Mouse (Mus musculus) embryonic facial prominence, embryonic 14.5 days (tissue): ENCODE results near the gene Catsperz. TPM values are rescaled to one million over a fixed set of nuclear protein-coding genes. Genes with fewer than 3 reads are reported as not detected.
A peak's percentile ranks its signal among the peaks of the same experiment; 100 is the strongest.
"Not testable (repeated sequence)": the region's sequence is repeated elsewhere in the genome, so short reads cannot be mapped to it uniquely, and the experiment has no call there.

Source experiments
- ATAC-seq: fragments of 200-750 bp; cut with Nextera tagmentation; 2 replicates; pipeline ENCODE4 v1.8.0; 2017; ENCODE audit warnings: low read depth, moderate number of reproducible peaks, moderate TSS enrichment
- DNase-seq: peaks from one replicate; pipeline ENCODE4 v3.0.0-alpha.2; 2015; ENCODE audit warnings: low spot score
- H3K27ac ChIP-seq: fragments of 300-500 bp; sonication (generic); replicated peaks from 2 replicates; pipeline ENCODE4 v1.5.1; 2014; ENCODE audit warnings: low read depth, mild to moderate bottlenecking, low read length, moderate library complexity
- H3K27me3 ChIP-seq: fragments of 300-500 bp; sonication (generic); replicated peaks from 2 replicates; pipeline ENCODE4 v1.6.1; 2014; ENCODE audit warnings: low read length; ENCODE audit not compliant: control insufficient read depth, insufficient read depth
- H3K36me3 ChIP-seq: fragments of 300-500 bp; sonication (generic); 2 replicates; pipeline ENCODE4 v1.6.1; 2014; ENCODE audit warnings: low read length, mixed read lengths; ENCODE audit not compliant: control insufficient read depth, insufficient read depth
- H3K4me1 ChIP-seq: fragments of 300-500 bp; sonication (generic); 2 replicates; pipeline ENCODE4 v1.6.1; 2014; ENCODE audit warnings: antibody characterized with exemption, low read length; ENCODE audit not compliant: control insufficient read depth, insufficient read depth
- H3K4me2 ChIP-seq: fragments of 300-500 bp; sonication (generic); 2 replicates; pipeline ENCODE4 v1.6.1; 2014; ENCODE audit warnings: low read depth, mild to moderate bottlenecking, low read length, moderate library complexity, mixed read lengths
- H3K4me3 ChIP-seq: fragments of 300-500 bp; sonication (generic); 2 replicates; pipeline ENCODE4 v1.5.1; 2014; ENCODE audit warnings: low read depth, mild to moderate bottlenecking, low read length
- H3K9ac ChIP-seq: fragments of 300-500 bp; sonication (generic); 2 replicates; pipeline ENCODE4 v1.6.1; 2014; ENCODE audit warnings: low read depth, mild to moderate bottlenecking, low read length, moderate library complexity, mixed read lengths
- H3K9me3 ChIP-seq: fragments of 300-500 bp; sonication (generic); 2 replicates; pipeline ENCODE4 v1.6.1; 2016; ENCODE audit warnings: low read length; ENCODE audit not compliant: control insufficient read depth
- WGBS: fragments of 180-500 bp; shearing (Covaris S2); extraction: QIAGEN DNeasy Blood & Tissue Kit; methylation state at CpG from one replicate; pipeline ENCODE4 v1.1.7; 2014; 5-methylcytosine and 5-hydroxymethylcytosine counted together
- polyA plus RNA-seq: library from polyadenylated mRNA; unstranded; fragments of >200 nt; fragmentation: Nextera tagmentation; extraction: Ambion mirVana; gene quantifications from 2 replicates; pipeline ENCODE4 v1.2.1, GENCODE M21; 2014

Gene Catsperz
- polyA plus RNA-seq, 1 experiment from 2014 or later: 3.4 TPM

GRCm38 (mm10) chr19:6916496-6916895, 8.7 kb downstream of the Catsperz start:
- H3K27ac ChIP-seq: no peak overlapping the region
- H3K4me3 ChIP-seq: no peak overlapping the region
- H3K27me3 ChIP-seq: no peaks in the 10 kb centered on the region
- no peak overlapping the region for H3K9ac ChIP-seq
- H3K9me3 ChIP-seq: no peaks in the 10 kb centered on the region
- H3K4me2 ChIP-seq: no peak overlapping the region
- peaks cover 8% of the 10 kb centered on the region for H3K4me1 ChIP-seq
- ATAC-seq (no peak), DNase-seq (no peak)
- 74% methylated on average over 4 of the region's 4 CpGs for WGBS
- H3K36me3 ChIP-seq: peaks cover 28% of the 10 kb centered on the region

- Histone ChIP-seq H3K4me3 (no peak overlapping the region), H3K9ac (no peak overlapping the region), H3K36me3 (peaks cover 34% of the 10 kb centered on the region), H3K27me3 (no peaks in the 10 kb centered on the region), H3K4me2 (no peak overlapping the region), H3K4me1 (peaks cover 2% of the 10 kb centered on the region), H3K27ac (no peak overlapping the region), H3K9me3 (no peaks in the 10 kb centered on the region)
- WGBS: 83% methylated on average over 4 of the region's 4 CpGs
- ATAC-seq (no peak), DNase-seq (no peak)
Measured at GRCm38 (mm10) chr19:6915276-6915675, 9.9 kb downstream of the Catsperz start.

DNA sequence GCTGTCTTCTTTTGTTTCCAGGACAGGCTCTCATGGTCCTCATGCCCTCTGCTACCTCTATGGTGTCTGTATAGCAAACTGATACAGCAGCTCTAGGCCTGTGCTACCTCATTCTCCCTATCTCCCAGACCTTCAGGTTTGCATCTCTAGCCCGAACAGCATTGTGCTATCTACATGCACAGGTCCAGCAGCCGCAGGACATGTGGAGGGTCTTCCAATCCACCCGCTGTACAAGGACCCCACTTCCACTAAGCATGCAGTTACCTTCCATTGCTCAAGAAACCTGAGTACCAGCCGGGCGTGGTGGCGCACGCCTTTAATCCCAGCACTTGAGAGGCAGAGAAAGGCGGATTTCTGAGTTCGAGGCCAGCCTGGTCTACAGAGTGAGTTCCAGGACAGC, 10.6 kb downstream of the Catsperz start:
- 84% methylated on average over 9 of the region's 9 CpGs for WGBS
- Histone ChIP-seq H3K27me3 (no peaks in the 10 kb centered on the region), H3K9me3 (no peaks in the 10 kb centered on the region), H3K27ac (no peak overlapping the region), H3K36me3 (peaks cover 34% of the 10 kb centered on the region), H3K4me2 (no peak overlapping the region), H3K4me1 (no peaks in the 10 kb centered on the region), H3K9ac (no peak overlapping the region), H3K4me3 (no peak overlapping the region)
- no peak for ATAC-seq
- DNase-seq: no peak

- WGBS: 85% methylated on average over 10 of the region's 11 CpGs
Measured at GRCm38 (mm10) chr19:6913991-6914390, 11.2 kb downstream of the Catsperz start.

GRCm38 (mm10) chr19:6913036-6913435, 12.1 kb downstream of the Catsperz start:
- no peak overlapping the region for H3K4me3 ChIP-seq
- no peak overlapping the region for H3K27ac ChIP-seq
- H3K4me2 ChIP-seq: no peak overlapping the region
- peaks cover 34% of the 10 kb centered on the region for H3K36me3 ChIP-seq
- ATAC-seq (no peak), DNase-seq (no peak)
- peaks cover 6% of the 10 kb centered on the region; the same call in 1 of the 2 replicates for H3K4me1 ChIP-seq
- no peak overlapping the region for H3K9ac ChIP-seq
- WGBS: 86% methylated on average over 6 of the region's 6 CpGs
- no peaks in the 10 kb centered on the region for H3K9me3 ChIP-seq
- no peaks in the 10 kb centered on the region for H3K27me3 ChIP-seq

More at GRCm38 (mm10) chr19:6913991-6914390, 11.2 kb downstream of the Catsperz start:
- no peak for DNase-seq
- Histone ChIP-seq H3K27ac (no peak overlapping the region), H3K36me3 (peaks cover 34% of the 10 kb centered on the region), H3K4me3 (no peak overlapping the region), H3K27me3 (no peaks in the 10 kb centered on the region), H3K4me1 (no peaks in the 10 kb centered on the region), H3K9ac (no peak overlapping the region), H3K9me3 (no peaks in the 10 kb centered on the region), H3K4me2 (no peak overlapping the region)
- no peak for ATAC-seq

DNA sequence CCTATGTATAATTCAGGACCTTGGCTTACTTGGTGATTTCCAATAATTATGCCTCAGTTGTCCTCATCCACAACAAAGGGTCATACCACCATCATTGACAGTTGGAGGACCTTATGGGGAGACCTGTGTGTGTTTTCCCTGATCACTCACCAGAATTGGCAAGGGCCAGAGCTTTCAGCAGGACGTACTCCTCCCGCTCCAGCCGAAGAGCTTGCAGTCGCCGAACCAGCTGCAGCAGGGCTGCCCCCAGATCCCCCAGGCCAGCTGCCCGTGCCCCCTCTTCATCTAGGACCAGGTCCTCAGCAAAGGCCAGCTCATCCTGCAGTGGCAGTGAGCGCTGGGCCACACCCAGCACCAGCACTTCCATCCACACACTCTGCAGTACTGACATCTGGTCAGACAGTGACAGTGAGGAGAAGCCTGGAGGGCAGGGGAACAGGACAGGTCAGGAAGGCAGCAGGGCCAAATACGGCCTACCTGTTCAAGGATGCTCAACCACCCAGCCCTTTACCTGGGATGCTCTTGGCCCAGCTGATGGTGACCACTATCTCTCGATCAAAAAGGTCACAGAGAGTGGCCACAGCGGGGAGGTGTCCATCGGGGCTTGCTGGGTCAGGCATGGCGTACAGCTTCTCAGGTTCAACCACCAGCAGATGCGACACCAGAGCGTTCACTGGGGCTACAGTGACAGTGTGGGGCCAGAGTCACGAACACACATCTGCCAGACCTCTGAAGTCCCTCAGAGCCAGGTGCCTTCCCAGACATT, 12.8 kb downstream of the Catsperz start:
- H3K9ac ChIP-seq: no peak overlapping the region
- no peak overlapping the region for H3K4me3 ChIP-seq
- H3K27ac ChIP-seq: no peak overlapping the region
- no peaks in the 10 kb centered on the region for H3K27me3 ChIP-seq
- H3K9me3 ChIP-seq: no peaks in the 10 kb centered on the region
- peaks cover 12% of the 10 kb centered on the region; the same call in 1 of the 2 replicates for H3K4me1 ChIP-seq
- ATAC-seq (no peak), DNase-seq (no peak)
- 93% methylated on average over 15 of the region's 15 CpGs for WGBS
- H3K4me2 ChIP-seq: no peak overlapping the region
- H3K36me3 ChIP-seq: peaks cover 36% of the 10 kb centered on the region

DNA sequence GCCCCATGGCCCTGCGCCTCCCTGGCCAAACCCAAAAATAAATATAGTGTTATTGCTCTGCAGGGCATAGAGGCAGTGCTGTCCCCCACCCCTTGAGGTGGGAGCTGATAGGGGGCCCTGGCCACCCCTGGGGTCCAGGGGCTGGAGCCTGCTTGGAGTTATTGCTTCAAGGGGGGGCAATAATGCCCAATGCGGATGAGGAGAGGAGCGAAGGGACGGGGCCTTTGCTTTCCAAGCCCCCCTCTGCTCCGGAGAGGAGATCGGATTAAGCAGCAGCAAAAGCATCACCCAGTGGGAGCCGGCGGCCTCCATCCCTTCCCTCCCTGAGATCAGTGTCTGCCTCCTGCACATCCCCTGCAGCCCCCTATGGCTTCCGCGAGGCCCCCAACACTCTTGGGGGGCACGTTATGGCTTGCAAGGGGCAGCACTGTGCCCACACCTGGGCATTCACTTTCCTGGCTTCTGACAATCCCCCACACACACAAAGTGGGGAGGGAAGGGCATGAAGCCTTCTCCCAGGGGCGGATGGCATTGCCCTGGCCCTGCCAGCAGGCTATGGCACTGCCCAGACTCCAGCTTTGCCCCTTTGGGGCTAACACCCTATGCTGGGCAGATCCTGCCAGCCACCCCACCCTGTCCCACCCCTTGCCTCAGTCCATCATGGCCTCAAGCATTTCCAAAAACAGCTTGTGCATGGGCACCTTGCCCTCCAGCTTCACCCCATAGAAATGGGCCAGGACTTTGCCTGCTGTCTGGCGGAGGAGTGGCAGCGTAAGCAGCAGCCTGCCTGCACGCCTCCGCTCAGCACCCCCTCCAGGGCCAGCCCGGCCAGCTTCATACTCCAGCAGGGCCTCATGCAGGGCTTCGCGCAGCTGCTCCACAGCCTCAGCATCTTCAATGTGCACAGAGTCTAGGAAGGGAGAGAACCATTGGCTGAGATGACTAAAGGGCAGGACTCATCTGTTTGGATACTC, 13.8 kb downstream of the Catsperz start:
- H3K27ac ChIP-seq: no peak overlapping the region
- H3K4me3 ChIP-seq: peak overlapping the region; percentile 58
- H3K4me1 ChIP-seq: peaks cover 14% of the 10 kb centered on the region; the same call in 1 of the 2 replicates
- ATAC-seq (no peak), DNase-seq (no peak)
- H3K9me3 ChIP-seq: no peaks in the 10 kb centered on the region
- peak overlapping the region; percentile 31; the same call in 1 of the 2 replicates for H3K9ac ChIP-seq
- 75% methylated on average over 17 of the region's 19 CpGs for WGBS
- no peaks in the 10 kb centered on the region for H3K27me3 ChIP-seq
- H3K4me2 ChIP-seq: peak overlapping the region; percentile 78
- peaks cover 46% of the 10 kb centered on the region for H3K36me3 ChIP-seq

DNA sequence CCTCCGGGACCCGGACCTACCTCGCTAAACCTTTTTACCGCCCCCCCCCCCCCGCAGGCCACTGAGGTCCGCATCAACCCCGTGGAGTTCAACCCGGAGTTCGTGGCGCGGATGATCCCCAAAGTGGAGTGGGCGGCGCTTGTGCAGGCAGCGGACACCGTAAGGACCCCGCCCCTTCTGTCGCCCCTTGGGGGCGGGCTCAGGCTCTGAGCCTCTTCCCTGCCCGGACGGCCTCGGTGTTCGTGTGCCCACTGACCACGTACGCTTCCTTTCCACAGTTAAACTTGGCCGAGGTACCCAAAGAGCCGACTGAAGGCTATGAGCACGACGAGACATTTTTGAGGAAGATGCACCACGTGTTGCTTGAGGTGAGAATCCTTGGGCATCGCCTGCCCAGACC, 14.9 kb downstream of the Catsperz start:
- 0 out of 2 replicates have a peak, but pooled peaks have one; percentile 17 for ATAC-seq
- not testable (repeated sequence) for H3K27me3 ChIP-seq, H3K9me3 ChIP-seq
- peak overlapping the region; percentile 75 for H3K9ac ChIP-seq
- H3K4me2 ChIP-seq: peak overlapping the region; percentile 78
- H3K4me1 ChIP-seq: peaks cover 14% of the 10 kb centered on the region; the same call in 1 of the 2 replicates
- peak; percentile 79 for DNase-seq
- H3K4me3 ChIP-seq: peak overlapping the region; percentile 58
- peak overlapping the region; percentile 98 for H3K27ac ChIP-seq
- peaks cover 54% of the 10 kb centered on the region for H3K36me3 ChIP-seq
- 0% methylated on average over 19 of the region's 30 CpGs for WGBS
